Mouse (Mus musculus) forebrain, embryonic 12.5 days (tissue): ENCODE data around the gene Skida1. TPM values are rescaled to one million over a fixed set of nuclear protein-coding genes. Genes with fewer than 3 reads are reported as not detected.
"Not testable (repeated sequence)": the region's sequence is repeated elsewhere in the genome, so short reads cannot be mapped to it uniquely, and the experiment has no call there.

Experiments
- ATAC-seq: fragments of 200-750 bp; cut with Nextera tagmentation; 2 replicates; pipeline ENCODE4 v1.8.0; 2017; ENCODE audit warnings: moderate TSS enrichment; ENCODE audit not compliant: low FRiP score
- H3K27ac ChIP-seq: fragments of 300-500 bp; sonication (generic); 2 replicates; pipeline ENCODE4 v1.5.1; 2016; ENCODE audit warnings: mild to moderate bottlenecking
- H3K27me3 ChIP-seq: fragments of 300-500 bp; sonication (generic); 2 replicates; pipeline ENCODE4 v1.6.1; 2016; ENCODE audit warnings: mild to moderate bottlenecking
- H3K36me3 ChIP-seq: fragments of 300-500 bp; sonication (generic); replicated peaks from 2 replicates; pipeline ENCODE4 v1.6.1; 2016; ENCODE audit warnings: mild to moderate bottlenecking
- H3K4me1 ChIP-seq: fragments of 300-500 bp; sonication (generic); 2 replicates; pipeline ENCODE4 v1.6.1; 2016
- H3K4me2 ChIP-seq: fragments of 300-500 bp; sonication (generic); 2 replicates; pipeline ENCODE4 v1.6.1; 2016; ENCODE audit warnings: mild to moderate bottlenecking, moderate library complexity
- H3K4me3 ChIP-seq: fragments of 300-500 bp; sonication (generic); replicated peaks from 2 replicates; pipeline ENCODE4 v1.5.1; 2016; ENCODE audit warnings: mild to moderate bottlenecking
- H3K9ac ChIP-seq: fragments of 300-500 bp; sonication (generic); 2 replicates; pipeline ENCODE4 v1.6.1; 2016; ENCODE audit warnings: mild to moderate bottlenecking
- H3K9me3 ChIP-seq: fragments of 300-500 bp; sonication (generic); 2 replicates; pipeline ENCODE4 v1.6.1; 2016
- WGBS: fragments of 180-500 bp; shearing (Covaris S2); methylation state at CpG from one replicate; pipeline ENCODE4 v1.1.7; 2016; 5-methylcytosine and 5-hydroxymethylcytosine counted together
- polyA plus RNA-seq: library from polyadenylated mRNA; unstranded; fragments of >200 nt; fragmentation: Nextera tagmentation; extraction: Ambion mirVana; gene quantifications from 2 replicates; pipeline ENCODE4 v1.2.1, GENCODE M21; 2016

Skida1 gene
- polyA plus RNA-seq, result 26.3 and 26.4 TPM in 2 replicates

GRCm38 (mm10) chr2:18048453-18049075, at the start of gene Skida1:
Skida1 (minus strand) TSS chr2:18049051.
- Histone ChIP-seq H3K27ac (peak within 1 kb of the TSS; percentile 100), H3K36me3 (no peaks in the 10 kb centered on the region), H3K27me3 (no peaks in the 10 kb centered on the region), H3K4me2 (peak within 1 kb of the TSS; percentile 85), H3K9ac (peak within 1 kb of the TSS; percentile 100), H3K4me3 (peak within 1 kb of the TSS; percentile 100), H3K9me3 (no peaks in the 10 kb centered on the region), H3K4me1 (peaks cover 41% of the 10 kb centered on the region)
- peak; percentile 57 for ATAC-seq
- WGBS, result 0% methylated on average over 17 of the region's 17 CpGs

GRCm38 (mm10) chr2:18095804-18096203, 47.0 kb upstream of the Skida1 start:
- Histone ChIP-seq H3K4me3 (no peak overlapping the region), H3K36me3 (peaks cover 49% of the 10 kb centered on the region), H3K9me3 (no peaks in the 10 kb centered on the region), H3K4me1 (no peaks in the 10 kb centered on the region), H3K27me3 (no peaks in the 10 kb centered on the region), H3K4me2 (no peak overlapping the region), H3K9ac (no peak overlapping the region), H3K27ac (no peak overlapping the region)
- no peak for ATAC-seq
- 77% methylated on average over 2 of the region's 2 CpGs for WGBS

- no peak overlapping the region for H3K9ac ChIP-seq
- no peak overlapping the region for H3K4me2 ChIP-seq
- peaks cover 48% of the 10 kb centered on the region for H3K36me3 ChIP-seq
- no peaks in the 10 kb centered on the region for H3K9me3 ChIP-seq
- ATAC-seq, result no peak
- no peaks in the 10 kb centered on the region for H3K4me1 ChIP-seq
- H3K27me3 ChIP-seq, result no peaks in the 10 kb centered on the region
- no peak overlapping the region for H3K27ac ChIP-seq
- no peak overlapping the region for H3K4me3 ChIP-seq
Measured at GRCm38 (mm10) chr2:18094319-18094718, 45.5 kb upstream of the Skida1 start.

- Histone ChIP-seq H3K4me1 (no peaks in the 10 kb centered on the region), H3K27me3 (no peaks in the 10 kb centered on the region), H3K9me3 (no peaks in the 10 kb centered on the region), H3K27ac (no peak overlapping the region), H3K4me2 (no peak overlapping the region), H3K4me3 (no peak overlapping the region), H3K36me3 (peaks cover 44% of the 10 kb centered on the region), H3K9ac (no peak overlapping the region)
- no peak for ATAC-seq
- WGBS, result 88% methylated on average over 1 of the region's 1 CpGs
Measured at GRCm38 (mm10) chr2:18093858-18094257, 45.0 kb upstream of the Skida1 start.

- H3K9me3 ChIP-seq, H3K9ac ChIP-seq, ATAC-seq, H3K27ac ChIP-seq, H3K4me3 ChIP-seq, H3K4me2 ChIP-seq, H3K27me3 ChIP-seq, H3K4me1 ChIP-seq: not testable (repeated sequence)
- 95% methylated on average over 3 of the region's 3 CpGs for WGBS
- H3K36me3 ChIP-seq, result peaks cover 65% of the 10 kb centered on the region
Measured at GRCm38 (mm10) chr2:18087695-18088094, 38.8 kb upstream of the Skida1 start.

- H3K36me3 ChIP-seq, result peaks cover 52% of the 10 kb centered on the region
- no peak overlapping the region for H3K4me2 ChIP-seq
- no peaks in the 10 kb centered on the region for H3K4me1 ChIP-seq
- WGBS, result 94% methylated on average over 2 of the region's 2 CpGs
- no peaks in the 10 kb centered on the region for H3K9me3 ChIP-seq
- H3K4me3 ChIP-seq, result no peak overlapping the region
- no peak overlapping the region for H3K27ac ChIP-seq
- H3K27me3 ChIP-seq, result no peaks in the 10 kb centered on the region
- no peak for ATAC-seq
- H3K9ac ChIP-seq, result no peak overlapping the region
Measured at GRCm38 (mm10) chr2:18080182-18080860, 31.5 kb upstream of the Skida1 start.

GRCm38 (mm10) chr2:18071947-18072346, 23.1 kb upstream of the Skida1 start:
- Histone ChIP-seq H3K9ac (no peak overlapping the region), H3K4me3 (no peak overlapping the region), H3K36me3 (peaks cover 32% of the 10 kb centered on the region), H3K27me3 (no peaks in the 10 kb centered on the region), H3K4me1 (peaks cover 5% of the 10 kb centered on the region; the same call in 1 of the 2 replicates), H3K27ac (no peak overlapping the region), H3K4me2 (no peak overlapping the region), H3K9me3 (no peaks in the 10 kb centered on the region)
- no peak for ATAC-seq
- WGBS, result 90% methylated on average over 2 of the region's 2 CpGs

- Histone ChIP-seq H3K4me3 (no peak overlapping the region), H3K9ac (no peak overlapping the region), H3K4me1 (peaks cover 17% of the 10 kb centered on the region), H3K36me3 (peaks cover 20% of the 10 kb centered on the region), H3K27me3 (no peaks in the 10 kb centered on the region), H3K27ac (no peak overlapping the region), H3K4me2 (no peak overlapping the region), H3K9me3 (no peaks in the 10 kb centered on the region)
- no peak for ATAC-seq
- WGBS, result 85% methylated on average over 4 of the region's 4 CpGs
Measured at GRCm38 (mm10) chr2:18068071-18068796, 19.4 kb upstream of the Skida1 start.

GRCm38 (mm10) chr2:18066436-18066835, 17.6 kb upstream of the Skida1 start:
- Histone ChIP-seq H3K27ac (no peak overlapping the region), H3K9ac (peak overlapping the region; percentile 99; the same call in 1 of the 2 replicates), H3K4me2 (peak overlapping the region; percentile 92)

GRCm38 (mm10) chr2:18065708-18066030, 16.8 kb upstream of the Skida1 start:
- 2% methylated on average over 6 of the region's 6 CpGs for WGBS
- peak overlapping the region; percentile 92 for H3K4me2 ChIP-seq
- ATAC-seq, result no peak

More at GRCm38 (mm10) chr2:18066436-18066835, 17.6 kb upstream of the Skida1 start:
- no peak for ATAC-seq
- no peaks in the 10 kb centered on the region for H3K9me3 ChIP-seq
- H3K36me3 ChIP-seq, result peaks cover 10% of the 10 kb centered on the region; the same call in 1 of the 2 replicates
- H3K4me3 ChIP-seq, result peak overlapping the region; percentile 86
- H3K27me3 ChIP-seq, result no peaks in the 10 kb centered on the region
- peaks cover 17% of the 10 kb centered on the region for H3K4me1 ChIP-seq

GRCm38 (mm10) chr2:18064941-18065707, 16.3 kb upstream of the Skida1 start:
- Histone ChIP-seq H3K9ac (peak overlapping the region; percentile 99), H3K4me1 (peaks cover 17% of the 10 kb centered on the region), H3K4me2 (peak overlapping the region; percentile 92), H3K27me3 (no peaks in the 10 kb centered on the region), H3K36me3 (0 out of 2 replicates have a peak, but pooled peaks cover 7% of the 10 kb centered on the region), H3K9me3 (no peaks in the 10 kb centered on the region), H3K4me3 (peak overlapping the region; percentile 86), H3K27ac (peak overlapping the region; percentile 100)
- ATAC-seq, result peak; percentile 76
- WGBS, result under 1% methylated on average over 60 of the region's 85 CpGs

More at GRCm38 (mm10) chr2:18065708-18066030, 16.8 kb upstream of the Skida1 start:
- Histone ChIP-seq H3K4me1 (peaks cover 17% of the 10 kb centered on the region), H3K4me3 (peak overlapping the region; percentile 86), H3K9ac (peak overlapping the region; percentile 99), H3K27me3 (no peaks in the 10 kb centered on the region), H3K27ac (peak overlapping the region; percentile 100), H3K36me3 (0 out of 2 replicates have a peak, but pooled peaks cover 7% of the 10 kb centered on the region), H3K9me3 (no peaks in the 10 kb centered on the region)
